Mouse (Mus musculus) heart, embryonic 11.5 days (tissue): ENCODE measurements at regions not wholly inside any gene's neighbourhood (a gene's known extent, or its start where the extent isn't known, plus 50 kb on each side); places are given as distances from the start of the nearest gene placed in this dataset.

Experiments used
- ATAC-seq: fragments of 200-750 bp; cut with Nextera tagmentation; replicated peaks from 2 replicates; pipeline ENCODE4 v1.8.0; 2017; ENCODE audit warnings: moderate library complexity; ENCODE audit not compliant: insufficient number of reproducible peaks, low FRiP score, low TSS enrichment
- H3K27ac ChIP-seq: fragments of 300-500 bp; sonication (generic); 2 replicates; pipeline ENCODE4 v1.5.1; 2014; ENCODE audit warnings: mild to moderate bottlenecking, low read depth, low read length
- H3K27me3 ChIP-seq: fragments of 300-500 bp; sonication (generic); 2 replicates; pipeline ENCODE4 v1.6.1; 2014; ENCODE audit warnings: mild to moderate bottlenecking, low read length, mixed read lengths; ENCODE audit not compliant: control insufficient read depth, insufficient read depth
- H3K36me3 ChIP-seq: fragments of 300-500 bp; sonication (generic); 2 replicates; pipeline ENCODE4 v1.6.1; 2014; ENCODE audit warnings: mild to moderate bottlenecking, low read length, moderate library complexity, mixed read lengths; ENCODE audit not compliant: control insufficient read depth, insufficient read depth
- H3K4me1 ChIP-seq: fragments of 300-500 bp; sonication (generic); 2 replicates; pipeline ENCODE4 v1.6.1; 2014; ENCODE audit warnings: low read length; ENCODE audit not compliant: control insufficient read depth, insufficient read depth
- H3K4me2 ChIP-seq: fragments of 300-500 bp; sonication (generic); 2 replicates; pipeline ENCODE4 v1.6.1; 2014; ENCODE audit warnings: mild to moderate bottlenecking, moderate library complexity
- H3K4me3 ChIP-seq: fragments of 300-500 bp; sonication (generic); 2 replicates; pipeline ENCODE4 v1.5.1; 2014; ENCODE audit warnings: low read depth, low read length
- H3K9ac ChIP-seq: fragments of 300-500 bp; sonication (generic); 2 replicates; pipeline ENCODE4 v1.6.1; 2014; ENCODE audit warnings: mild to moderate bottlenecking, low read depth, low read length, moderate library complexity
- H3K9me3 ChIP-seq: fragments of 300-500 bp; sonication (generic); replicated peaks from 2 replicates; pipeline ENCODE4 v1.6.1; 2016; ENCODE audit warnings: low read length; ENCODE audit not compliant: control insufficient read depth
- WGBS: fragments of 180-500 bp; shearing (Covaris S2); extraction: QIAGEN DNeasy Blood & Tissue Kit; methylation state at CpG from one replicate; pipeline ENCODE4 v1.1.7; 2014; ENCODE audit not compliant: insufficient replicate concordance; 5-methylcytosine and 5-hydroxymethylcytosine counted together

DNA sequence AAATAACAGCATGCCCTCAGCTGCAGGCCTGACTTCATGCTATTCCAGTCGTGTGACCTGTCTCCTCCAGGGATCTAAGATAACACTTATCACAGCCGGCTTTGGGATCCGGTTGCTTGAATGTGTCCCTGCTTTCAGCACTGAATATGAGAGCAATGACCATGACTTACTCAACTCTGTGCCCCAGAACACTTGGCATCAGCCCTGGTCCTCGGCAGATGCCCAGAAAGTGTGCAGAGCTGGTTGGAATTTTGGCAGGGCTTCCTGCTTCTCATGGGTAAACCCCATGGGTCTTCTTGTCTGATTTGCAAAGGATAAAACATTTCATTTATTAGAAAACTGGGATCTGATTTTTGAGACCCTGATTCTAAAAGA is 150.4 kb upstream of the Trp63 start:
- H3K4me3 ChIP-seq, result no peak overlapping the region
- H3K4me2 ChIP-seq, result no peak overlapping the region
- H3K27me3 ChIP-seq, result no peaks in the 10 kb centered on the region
- no peak overlapping the region for H3K9ac ChIP-seq
- H3K4me1 ChIP-seq, result no peaks in the 10 kb centered on the region
- WGBS, result 38% methylated on average over 4 of the region's 4 CpGs
- no peak overlapping the region for H3K27ac ChIP-seq
- H3K9me3 ChIP-seq, result no peaks in the 10 kb centered on the region
- no peaks in the 10 kb centered on the region for H3K36me3 ChIP-seq
- ATAC-seq, result no peak

DNA sequence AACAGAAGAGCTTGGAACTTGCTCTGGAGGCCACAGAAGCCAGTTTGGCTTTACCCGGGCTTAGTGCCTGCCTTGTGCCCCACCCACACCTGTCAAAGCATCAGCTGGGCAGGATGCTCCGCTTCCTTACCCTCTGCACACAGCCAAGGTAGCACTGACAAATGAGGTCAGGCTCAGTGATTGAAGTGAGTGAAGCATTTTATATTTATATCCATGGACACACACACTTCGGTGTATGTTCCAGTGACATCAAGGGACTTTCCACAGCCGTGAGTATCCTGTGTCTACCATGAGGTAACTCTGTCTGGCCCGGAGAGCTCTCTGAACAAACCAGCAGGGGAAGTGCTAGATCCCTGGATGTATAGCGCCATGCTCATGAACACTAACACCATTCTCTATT is 147.0 kb upstream of the Trp63 start:
- no peak for ATAC-seq
- Histone ChIP-seq H3K36me3 (no peaks in the 10 kb centered on the region), H3K27ac (no peak overlapping the region), H3K4me2 (no peak overlapping the region), H3K27me3 (no peaks in the 10 kb centered on the region), H3K9ac (no peak overlapping the region), H3K4me3 (no peak overlapping the region), H3K4me1 (no peaks in the 10 kb centered on the region), H3K9me3 (no peaks in the 10 kb centered on the region)
- WGBS, result 82% methylated on average over 6 of the region's 6 CpGs

DNA sequence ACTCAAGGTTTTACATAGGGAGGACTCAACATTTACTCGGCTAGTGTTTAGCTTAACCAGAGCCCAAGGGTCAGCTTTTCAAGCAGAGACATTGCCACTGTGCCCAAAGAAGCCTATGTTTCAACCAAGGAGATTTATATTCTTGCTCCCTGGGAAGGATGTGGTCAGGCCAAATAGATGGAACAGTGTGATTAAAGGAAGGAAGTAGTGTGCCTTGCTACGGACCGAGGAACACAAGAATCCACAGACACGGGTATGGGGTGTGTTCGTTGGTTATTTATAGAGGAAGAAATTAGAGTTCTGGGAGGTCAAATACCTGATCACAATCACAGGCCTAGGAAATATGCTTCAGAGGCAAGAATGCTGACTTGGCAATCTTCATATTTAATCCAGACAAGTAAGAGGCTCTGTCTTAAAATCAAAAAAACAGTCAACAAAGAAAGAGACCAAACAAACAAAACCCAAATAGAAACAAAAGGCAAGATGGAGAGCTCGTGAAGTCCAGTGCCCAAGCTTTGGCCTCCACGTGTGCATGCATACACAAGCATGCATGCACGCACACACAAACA is 133.9 kb upstream of the Trp63 start:
- no peak overlapping the region for H3K4me3 ChIP-seq
- WGBS, result 82% methylated on average over 8 of the region's 8 CpGs
- H3K9ac ChIP-seq, result no peak overlapping the region
- ATAC-seq, result no peak
- no peaks in the 10 kb centered on the region for H3K27me3 ChIP-seq
- H3K4me2 ChIP-seq, result no peak overlapping the region
- H3K4me1 ChIP-seq, result no peaks in the 10 kb centered on the region
- no peaks in the 10 kb centered on the region for H3K36me3 ChIP-seq
- no peaks in the 10 kb centered on the region for H3K9me3 ChIP-seq
- H3K27ac ChIP-seq, result no peak overlapping the region

DNA sequence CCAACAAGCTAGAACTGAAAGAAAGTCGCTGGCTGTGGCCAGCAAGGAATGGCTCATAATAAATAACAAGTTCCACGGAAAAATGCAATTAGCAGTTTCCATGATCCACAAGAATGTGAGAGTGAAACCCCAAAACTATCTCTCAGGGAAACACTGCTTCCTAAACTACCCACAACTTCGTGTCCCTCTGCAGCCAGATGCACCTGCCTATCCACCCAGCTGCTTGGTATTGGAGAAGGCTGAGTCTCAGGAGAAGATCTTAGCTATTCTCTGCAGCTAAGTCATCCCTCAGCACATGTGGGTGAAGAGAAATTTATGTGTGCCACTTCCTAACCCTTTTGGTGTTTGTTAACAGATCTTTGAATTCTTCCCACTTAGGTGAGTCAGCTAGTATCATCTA is 126.4 kb upstream of the Trp63 start:
- H3K4me3 ChIP-seq, result no peak overlapping the region
- no peaks in the 10 kb centered on the region for H3K36me3 ChIP-seq
- 76% methylated on average over 3 of the region's 3 CpGs for WGBS
- H3K4me2 ChIP-seq, result no peak overlapping the region
- no peak overlapping the region for H3K9ac ChIP-seq
- ATAC-seq, result no peak
- no peaks in the 10 kb centered on the region for H3K27me3 ChIP-seq
- H3K27ac ChIP-seq, result no peak overlapping the region
- no peaks in the 10 kb centered on the region for H3K4me1 ChIP-seq
- no peaks in the 10 kb centered on the region for H3K9me3 ChIP-seq

DNA sequence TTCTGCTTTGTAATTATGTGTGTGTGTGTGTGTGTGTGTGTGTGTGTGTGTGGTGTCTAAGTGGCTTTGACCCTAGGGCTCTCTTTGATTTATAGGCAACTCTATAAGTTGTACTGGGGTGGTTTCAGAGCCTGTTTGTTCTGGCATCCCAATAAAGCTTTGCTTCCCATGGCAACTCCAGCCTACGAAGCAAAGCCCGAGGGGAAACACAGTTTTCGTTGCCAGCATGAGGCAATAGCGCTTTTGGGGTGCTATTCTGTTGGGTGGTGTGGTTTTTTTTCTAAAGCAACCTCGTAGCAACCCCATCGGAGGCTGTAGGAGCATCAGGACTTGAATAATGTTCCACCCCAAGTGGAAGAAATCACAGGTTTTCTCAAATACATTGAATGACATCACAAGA is 103.3 kb upstream of the Trp63 start:
- Histone ChIP-seq H3K4me2 (no peak overlapping the region), H3K9ac (no peak overlapping the region), H3K4me3 (no peak overlapping the region), H3K27me3 (no peaks in the 10 kb centered on the region), H3K9me3 (no peaks in the 10 kb centered on the region), H3K27ac (no peak overlapping the region), H3K36me3 (no peaks in the 10 kb centered on the region), H3K4me1 (no peaks in the 10 kb centered on the region)
- no peak for ATAC-seq
- 82% methylated on average over 6 of the region's 6 CpGs for WGBS

DNA sequence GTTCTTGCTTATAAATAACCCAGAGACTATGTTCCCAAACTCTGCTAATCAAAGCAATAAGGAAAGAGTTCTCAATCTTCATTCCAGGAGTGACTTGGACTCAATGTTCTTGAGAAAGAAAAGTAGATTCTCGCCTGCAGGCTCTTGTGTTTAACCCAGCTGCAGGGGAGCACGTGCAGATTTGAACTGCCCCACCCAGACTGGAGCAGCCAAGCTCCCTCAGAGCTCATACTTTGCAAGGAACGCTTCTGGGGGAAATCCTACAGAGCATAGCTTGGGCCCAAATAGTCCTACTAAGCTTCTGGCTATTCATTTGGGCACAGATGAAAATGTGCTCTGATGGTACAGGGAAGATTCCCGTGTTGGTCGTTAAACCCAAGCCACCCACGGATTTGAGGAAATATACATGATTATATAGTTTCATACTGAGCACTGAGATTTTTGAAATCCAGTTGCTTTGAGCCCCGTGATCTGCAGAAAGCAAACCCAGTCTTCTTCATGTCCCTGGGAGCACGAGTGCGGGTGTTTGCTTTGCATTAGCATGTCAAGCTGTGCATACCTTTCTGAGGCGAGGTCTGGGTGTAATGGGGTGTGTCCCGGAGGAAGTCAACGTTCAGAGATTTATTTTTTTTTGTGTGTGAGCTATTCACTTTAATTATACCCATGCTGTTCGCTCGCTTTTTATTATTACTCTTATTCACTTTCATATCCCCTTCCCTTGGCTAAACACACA is 99.1 kb upstream of the Trp63 start:
- Histone ChIP-seq H3K4me2 (peak overlapping the region; percentile 19; the same call in 1 of the 2 replicates), H3K27ac (no peak overlapping the region), H3K4me3 (no peak overlapping the region), H3K9me3 (no peaks in the 10 kb centered on the region), H3K27me3 (no peaks in the 10 kb centered on the region), H3K36me3 (no peaks in the 10 kb centered on the region), H3K4me1 (no peaks in the 10 kb centered on the region), H3K9ac (no peak overlapping the region)
- 61% methylated on average over 14 of the region's 14 CpGs for WGBS
- no peak for ATAC-seq

GRCm38 (mm10) chr16:25585070-25585454 is 98.5 kb upstream of the Trp63 start:
- no peak for ATAC-seq
- no peak overlapping the region for H3K27ac ChIP-seq

DNA sequence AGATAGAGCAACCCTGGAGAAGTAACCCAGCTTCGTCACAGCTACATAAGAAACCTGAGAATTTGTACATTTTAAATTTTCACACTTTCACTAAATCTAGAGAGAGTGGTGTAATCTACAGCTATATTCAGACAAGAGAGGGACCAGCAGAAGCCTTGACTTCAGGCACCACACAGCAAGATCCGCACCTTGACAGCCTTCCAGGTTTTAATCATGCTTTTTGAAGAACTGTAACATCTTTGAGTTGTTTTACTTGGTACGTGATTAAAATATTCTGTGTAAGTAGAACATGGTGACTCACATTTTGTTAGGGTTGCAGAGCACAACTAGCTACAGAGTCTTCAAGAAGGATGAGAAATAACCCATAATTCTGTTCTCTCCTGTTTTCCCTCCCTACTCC is 97.6 kb upstream of the Trp63 start:
- no peak overlapping the region for H3K9ac ChIP-seq
- H3K27me3 ChIP-seq, result no peaks in the 10 kb centered on the region
- no peaks in the 10 kb centered on the region for H3K36me3 ChIP-seq
- H3K27ac ChIP-seq, result no peak overlapping the region
- H3K4me1 ChIP-seq, result no peaks in the 10 kb centered on the region
- no peak for ATAC-seq
- H3K9me3 ChIP-seq, result no peaks in the 10 kb centered on the region
- no peak overlapping the region for H3K4me3 ChIP-seq
- 81% methylated on average over 3 of the region's 3 CpGs for WGBS
- H3K4me2 ChIP-seq, result no peak overlapping the region

More at GRCm38 (mm10) chr16:25585070-25585454, 98.5 kb upstream of the Trp63 start:
- H3K4me1 ChIP-seq, result no peaks in the 10 kb centered on the region
- WGBS, result 46% methylated on average over 7 of the region's 7 CpGs
- peak overlapping the region; percentile 19; the same call in 1 of the 2 replicates for H3K4me2 ChIP-seq
- H3K4me3 ChIP-seq, result no peak overlapping the region
- no peaks in the 10 kb centered on the region for H3K36me3 ChIP-seq
- H3K9me3 ChIP-seq, result no peaks in the 10 kb centered on the region
- H3K27me3 ChIP-seq, result no peaks in the 10 kb centered on the region
- no peak overlapping the region for H3K9ac ChIP-seq

- H3K9ac ChIP-seq, result no peak overlapping the region
- ATAC-seq, result no peak
- H3K4me2 ChIP-seq, result no peak overlapping the region
- no peaks in the 10 kb centered on the region for H3K36me3 ChIP-seq
- no peaks in the 10 kb centered on the region for H3K27me3 ChIP-seq
- whole genome bisulfite sequencing, result 81% methylated on average over 10 of the region's 10 CpGs
- H3K27ac ChIP-seq, result no peak overlapping the region
- no peaks in the 10 kb centered on the region for H3K9me3 ChIP-seq
- no peak overlapping the region for H3K4me3 ChIP-seq
- H3K4me1 ChIP-seq, result no peaks in the 10 kb centered on the region
These were observed 95.7 kb upstream of the Trp63 start for GRCm38 (mm10) chr16:25587879-25588347.
